Mouse (Mus musculus) adrenal gland, adult 18-20 months (tissue): ENCODE measurements around the gene En2. TPM values are rescaled to one million over a fixed set of nuclear protein-coding genes. Genes with fewer than 3 reads are reported as not detected.

ENCODE experiments used
- DNase-seq, 2 experiments: peaks; one replicate each; pipeline ENCODE4 v3.0.0; 2021 to 2022; ENCODE audit warnings: low spot score in 2 of 2
- total RNA-seq, 2 experiments: library from RNA; stranded (reverse); gene quantifications; 1 replicate in 1 of 2; 2 replicates in 1 of 2; pipeline ENCODE4 v1.2.3; 2021

En2 gene
- total RNA-seq, 2 experiments from 2014 or later, result 0.13 TPM; not detected in 1

- no peak for DNase-seq
Observed at GRCm38 (mm10) chr5:28176585-28176984, 11.1 kb downstream of the En2 start.

DNA sequence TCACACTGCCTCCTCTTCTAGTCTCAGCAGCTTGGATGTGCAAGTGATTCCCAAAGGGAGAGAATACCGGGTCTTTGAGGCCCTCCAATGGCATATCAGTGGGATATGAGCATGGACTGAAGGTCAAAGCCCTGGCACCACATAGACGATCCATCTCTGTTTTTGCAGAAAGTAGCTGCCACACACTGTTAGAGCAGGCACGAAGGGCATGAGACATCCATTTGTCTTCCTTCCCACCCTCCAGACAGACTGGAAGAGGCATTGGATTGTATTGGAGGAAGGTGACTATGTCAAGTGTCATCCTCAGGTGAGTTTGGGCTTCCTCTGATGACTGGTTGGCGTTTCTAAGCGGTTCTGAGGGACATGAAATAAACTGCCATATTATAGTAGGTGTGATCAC lies 12.8 kb downstream of the En2 start:
- DNase-seq, result no peak

- no peak for DNase-seq
Observed at GRCm38 (mm10) chr5:28179237-28179790, 13.8 kb downstream of the En2 start.

- DNase-seq, result no peak
Observed at GRCm38 (mm10) chr5:28191201-28192098, 26.0 kb downstream of the En2 start.

DNA sequence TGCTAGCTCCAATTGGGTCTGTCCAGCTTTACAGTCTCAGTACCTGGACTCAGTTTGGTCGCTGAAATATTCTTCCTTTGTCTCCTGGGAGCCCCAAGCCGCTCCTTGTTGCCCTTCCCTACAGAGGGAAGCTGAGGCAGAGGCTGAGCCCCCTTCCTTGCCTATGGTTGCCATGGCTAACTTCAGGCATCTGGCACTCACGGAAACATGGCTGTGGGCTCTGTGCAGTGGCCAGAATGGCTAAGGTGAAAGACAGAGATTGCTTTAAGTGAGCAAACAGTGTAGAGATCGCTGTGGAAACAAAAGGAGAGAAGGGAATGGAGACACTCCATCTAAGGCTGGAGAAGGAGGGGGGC lies 26.6 kb downstream of the En2 start:
- no peak for DNase-seq

DNA sequence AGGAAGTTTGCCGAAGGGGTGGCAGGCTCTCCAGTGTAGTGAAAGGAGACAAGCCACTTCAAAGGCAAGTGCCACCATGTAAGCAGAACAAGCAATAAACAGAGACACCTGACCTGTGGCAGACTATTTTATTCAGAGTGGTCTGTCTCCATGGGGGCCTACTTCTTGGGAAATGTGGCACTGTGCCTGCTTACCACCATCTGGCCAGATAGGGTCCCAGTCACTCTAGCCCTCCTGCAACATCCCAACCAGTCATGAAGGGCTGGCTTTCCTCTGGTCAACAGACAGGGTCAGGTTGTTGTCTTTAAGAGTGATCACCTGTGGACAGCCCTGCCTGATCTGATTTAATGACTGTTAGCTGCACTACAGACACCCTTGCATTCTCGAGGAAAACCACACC lies 30.0 kb downstream of the En2 start:
- no peak for DNase-seq

GRCm38 (mm10) chr5:28199089-28199873 lies 33.8 kb downstream of the En2 start:
- DNase-seq, result no peak

DNA sequence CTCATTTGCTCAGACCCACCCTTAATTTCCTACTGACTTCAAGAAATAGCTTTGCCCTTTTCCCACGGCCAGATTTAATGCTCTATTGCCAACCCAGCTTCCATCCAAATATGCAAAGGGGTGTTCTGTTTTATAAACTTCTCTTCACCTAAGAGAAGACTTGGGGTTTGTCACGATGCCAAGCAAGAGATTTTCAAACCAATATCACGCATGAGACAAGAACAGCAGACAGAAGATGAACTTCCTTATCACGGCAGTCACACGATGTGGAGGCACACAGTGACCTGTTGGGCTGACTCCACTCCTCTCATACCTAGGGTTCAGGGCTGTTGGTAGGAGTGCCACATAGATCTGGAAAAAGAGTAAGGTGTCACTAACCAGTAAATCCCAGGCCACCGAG lies 37.6 kb downstream of the En2 start:
- DNase-seq, result no peak

GRCm38 (mm10) chr5:28204678-28205077 lies 39.2 kb downstream of the En2 start:
- DNase-seq, result no peak

DNA sequence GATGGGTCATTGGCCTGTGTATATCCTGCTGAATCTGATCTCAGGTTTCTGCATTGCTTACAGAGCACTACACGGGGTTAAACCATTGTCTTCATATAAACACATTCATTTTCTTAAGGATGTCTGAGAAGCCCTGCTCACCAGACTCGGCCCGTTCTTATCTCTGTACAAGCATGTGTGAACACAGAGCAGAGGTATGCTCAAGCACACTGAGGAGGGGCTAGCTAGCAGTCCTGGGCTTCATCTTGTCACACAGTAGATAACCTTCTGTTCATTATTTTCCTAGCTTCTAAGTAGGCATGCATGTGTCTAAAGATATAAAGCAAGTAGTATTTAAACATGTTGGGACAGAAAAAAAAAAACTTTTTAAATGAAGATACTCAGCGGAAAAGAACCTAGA lies 41.0 kb downstream of the En2 start:
- no peak for DNase-seq

GRCm38 (mm10) chr5:28207043-28207442 lies 41.5 kb downstream of the En2 start:
- no peak for DNase-seq

- DNase-seq, result no peak
Observed at GRCm38 (mm10) chr5:28208726-28209520, 43.4 kb downstream of the En2 start.

DNA sequence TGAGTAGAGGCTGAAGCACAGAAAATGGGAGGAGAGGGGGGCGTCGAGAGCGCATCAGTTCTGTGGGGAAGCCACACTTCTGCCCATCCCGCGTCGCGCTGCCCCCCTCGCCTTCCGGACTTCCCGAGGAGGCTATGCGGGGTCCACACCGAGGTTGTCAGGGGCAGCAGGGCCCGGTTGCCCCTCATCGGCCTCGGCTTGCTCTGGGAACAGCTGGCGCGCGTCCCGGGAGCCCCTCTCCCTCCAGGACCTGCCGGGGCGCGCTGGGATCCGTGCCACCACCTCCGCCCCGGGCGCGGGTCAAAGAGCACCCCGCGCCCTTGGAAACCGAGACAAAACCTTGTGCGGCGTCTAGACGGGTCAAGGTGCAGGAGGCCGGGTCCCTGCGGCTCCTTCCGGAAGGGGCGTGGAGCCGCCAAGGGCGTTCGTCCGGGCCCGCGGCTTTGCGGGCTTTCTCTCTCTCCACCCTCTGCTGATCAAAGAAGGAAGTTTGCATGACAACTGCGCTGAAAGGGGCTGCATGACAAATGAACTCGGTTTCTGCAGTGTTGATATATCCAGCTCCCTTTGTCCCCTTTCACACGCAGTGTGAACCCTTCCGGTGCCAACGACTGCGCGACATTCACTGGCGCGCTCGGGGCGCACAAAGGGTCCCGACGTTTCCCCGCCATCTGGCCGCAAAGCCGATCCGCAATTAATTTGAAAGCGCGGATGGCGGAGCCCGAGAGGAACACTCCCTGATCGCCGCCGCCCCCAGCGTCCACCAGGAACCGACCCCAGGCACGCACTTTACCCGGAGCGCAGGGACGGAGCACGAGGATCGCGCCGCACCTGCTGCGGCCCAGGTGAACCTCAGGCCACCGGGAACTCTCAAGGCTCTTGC lies 44.3 kb downstream of the En2 start:
- no peak for DNase-seq

- DNase-seq, result no peak
Observed at GRCm38 (mm10) chr5:28210591-28211550, 45.4 kb downstream of the En2 start.

GRCm38 (mm10) chr5:28211651-28212310 lies 46.3 kb downstream of the En2 start:
- no peak for DNase-seq

DNA sequence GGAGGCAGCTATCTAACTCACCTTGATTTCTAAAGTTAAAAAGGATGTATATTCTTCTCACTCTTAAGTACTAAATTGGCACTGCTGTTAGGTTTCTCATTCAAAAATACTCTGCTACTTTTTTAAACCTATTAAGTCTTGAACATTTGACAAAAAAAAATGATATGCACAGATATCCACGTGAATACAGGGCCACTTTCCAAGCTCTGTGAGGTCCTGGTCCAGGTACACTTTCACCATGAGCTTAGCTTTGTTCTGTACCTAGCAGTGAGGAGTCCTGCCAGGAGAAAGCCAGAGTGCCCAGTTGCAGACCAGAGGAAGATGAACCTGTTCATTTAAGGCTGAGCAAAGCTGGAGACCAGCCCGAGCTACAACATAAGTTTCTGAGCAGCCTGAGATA lies 47.9 kb downstream of the En2 start:
- no peak for DNase-seq

DNA sequence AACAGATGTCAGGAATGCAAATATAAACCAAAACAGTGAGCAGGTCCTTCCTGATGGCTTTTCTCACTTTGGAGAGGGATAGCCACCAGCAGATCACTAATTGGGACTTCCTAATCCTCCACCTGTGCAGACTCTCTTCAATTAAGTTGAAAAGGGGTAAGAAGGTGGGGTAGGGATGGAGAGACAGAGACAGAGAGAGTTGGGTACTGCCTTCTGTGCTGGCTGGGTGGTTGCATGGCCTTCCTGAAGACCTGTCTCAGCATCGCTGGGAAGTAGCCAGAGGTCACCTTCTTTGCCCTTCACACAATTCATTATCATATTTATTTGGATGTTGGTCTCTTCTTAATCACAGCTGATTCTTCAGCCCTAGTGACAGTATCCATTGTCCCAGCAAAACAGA lies 54.1 kb downstream of the En2 start:
- no peak for DNase-seq
